Mouse (Mus musculus) heart, embryonic 14.5 days (tissue): Measurements from ENCODE around the gene Olfr765. TPM values are rescaled to one million over a fixed set of nuclear protein-coding genes. Genes with fewer than 3 reads are reported as not detected.
"Not testable (repeated sequence)": the region's sequence is repeated elsewhere in the genome, so short reads cannot be mapped to it uniquely, and the experiment has no call there.

ENCODE experiments used
- ATAC-seq: fragments of 200-750 bp; cut with Nextera tagmentation; 2 replicates; pipeline ENCODE4 v1.8.0; 2017; ENCODE audit warnings: low read depth, moderate TSS enrichment; ENCODE audit not compliant: insufficient number of reproducible peaks, insufficient read depth, low FRiP score
- H3K27ac ChIP-seq, 2 experiments: fragments of 200-500 bp in 1 of 2; fragments of 300-500 bp in 1 of 2; sonication (generic) in 1 of 2; replicated peaks in 1 of 2; 2 replicates each; pipeline ENCODE4 v1.5.1; 2012 to 2014; ENCODE audit warnings: low read depth in 2 of 2, low read length in 2 of 2, control low read depth in 1 of 2, mild to moderate bottlenecking in 1 of 2, mixed read lengths in 1 of 2; ENCODE audit not compliant: control insufficient read depth in 1 of 2, insufficient read depth in 1 of 2
- H3K27me3 ChIP-seq: fragments of 300-500 bp; sonication (generic); 2 replicates; pipeline ENCODE4 v1.6.1; 2014; ENCODE audit warnings: mild to moderate bottlenecking, low read length, control low read depth; ENCODE audit not compliant: control insufficient read depth, insufficient read depth
- H3K36me3 ChIP-seq: fragments of 300-500 bp; sonication (generic); 2 replicates; pipeline ENCODE4 v1.6.1; 2014; ENCODE audit warnings: mild to moderate bottlenecking, control low read depth, low read length, mixed read lengths; ENCODE audit not compliant: control insufficient read depth, insufficient read depth
- H3K4me1 ChIP-seq, 2 experiments: fragments of 200-500 bp in 1 of 2; fragments of 300-500 bp in 1 of 2; sonication (generic) in 1 of 2; 2 replicates each; pipeline ENCODE4 v1.6.1; 2012 to 2014; ENCODE audit warnings: low read length in 2 of 2, control low read depth in 1 of 2, mixed read lengths in 1 of 2; ENCODE audit not compliant: control insufficient read depth in 2 of 2, insufficient read depth in 2 of 2
- H3K4me2 ChIP-seq: fragments of 300-500 bp; sonication (generic); 2 replicates; pipeline ENCODE4 v1.6.1; 2014; ENCODE audit warnings: mild to moderate bottlenecking, low read length
- H3K4me3 ChIP-seq, 2 experiments: fragments of 200-500 bp in 1 of 2; fragments of 300-500 bp in 1 of 2; sonication (generic) in 1 of 2; 2 replicates each; pipeline ENCODE4 v1.5.1; 2012 to 2014; ENCODE audit warnings: low read length in 2 of 2, mild to moderate bottlenecking in 2 of 2, control low read depth in 1 of 2, low read depth in 1 of 2, moderate library complexity in 1 of 2; ENCODE audit not compliant: control insufficient read depth in 1 of 2, insufficient read depth in 1 of 2
- H3K9ac ChIP-seq: fragments of 300-500 bp; sonication (generic); 2 replicates; pipeline ENCODE4 v1.6.1; 2014; ENCODE audit warnings: mild to moderate bottlenecking, low read length
- H3K9me3 ChIP-seq: fragments of 300-500 bp; sonication (generic); 2 replicates; pipeline ENCODE4 v1.6.1; 2016; ENCODE audit warnings: low read length, control low read depth; ENCODE audit not compliant: control insufficient read depth
- WGBS: fragments of 180-500 bp; shearing (Covaris S2); extraction: QIAGEN DNeasy Blood & Tissue Kit; methylation state at CpG from one replicate; pipeline ENCODE4 v1.1.7; 2014; 5-methylcytosine and 5-hydroxymethylcytosine counted together
- polyA plus RNA-seq: library from polyadenylated mRNA; unstranded; fragments of >200 nt; fragmentation: Nextera tagmentation; extraction: Ambion mirVana; gene quantifications from 2 replicates; pipeline ENCODE4 v1.2.1, GENCODE M21; 2014

Olfr765 gene
- polyA plus RNA-seq, 1 experiment from 2014 or later, result not detected

GRCm38 (mm10) chr10:129014477-129014876, 35.3 kb downstream of the Olfr765 start:
- ATAC-seq, result no peak
- H3K27me3 ChIP-seq, result no peaks in the 10 kb centered on the region
- H3K9me3 ChIP-seq, result no peaks in the 10 kb centered on the region
- H3K4me1 ChIP-seq, result no peaks in the 10 kb centered on the region
- H3K27ac ChIP-seq, result no peak overlapping the region
- H3K9ac ChIP-seq, result no peak overlapping the region
- no peak overlapping the region for H3K4me3 ChIP-seq
- no peak overlapping the region for H3K4me2 ChIP-seq
- H3K36me3 ChIP-seq, result no peaks in the 10 kb centered on the region

- H3K9ac ChIP-seq, H3K4me2 ChIP-seq, ATAC-seq, H3K9me3 ChIP-seq, H3K4me1 ChIP-seq, H3K4me3 ChIP-seq, H3K27ac ChIP-seq, H3K27me3 ChIP-seq, H3K36me3 ChIP-seq: not testable (repeated sequence)
- WGBS, result 47% methylated on average over 2 of the region's 5 CpGs
Measured at GRCm38 (mm10) chr10:129011511-129011910, 38.3 kb downstream of the Olfr765 start.

DNA sequence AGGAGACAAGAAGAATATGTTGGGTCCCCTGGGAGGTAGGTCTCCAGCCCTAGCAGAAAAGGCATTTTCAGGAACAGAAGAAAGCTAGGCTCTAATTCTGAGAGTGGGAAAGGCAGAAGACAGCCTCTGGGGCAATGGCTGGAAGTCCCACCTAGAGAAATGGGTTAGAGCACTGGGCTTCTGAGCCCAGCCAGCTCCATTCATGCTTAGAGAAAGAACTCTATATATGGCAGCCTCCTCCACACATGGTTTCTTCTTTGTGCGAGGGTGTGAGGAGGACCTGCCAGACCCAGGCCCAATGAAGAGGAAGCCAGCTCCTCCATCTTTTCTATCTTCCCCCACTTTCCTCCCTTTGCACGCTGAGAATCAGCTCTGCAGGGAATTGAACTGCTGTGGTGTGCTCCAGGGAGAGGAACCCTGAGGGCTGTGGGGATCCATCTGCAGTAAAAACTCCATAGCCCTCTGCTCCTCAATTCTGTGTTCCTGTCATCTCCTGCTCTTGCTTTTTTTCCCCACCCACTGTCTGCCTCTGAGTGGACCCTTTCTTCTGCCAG, 39.4 kb downstream of the Olfr765 start, which contains the start of gene Olfr763:
TSS of gene Olfr763 (plus strand) at position 504 of the 554 bp plus-strand sequence.
- Histone ChIP-seq H3K4me2 (no peak within 1 kb of the TSS), H3K4me1 (no peaks in the 10 kb centered on the region), H3K9ac (no peak within 1 kb of the TSS), H3K9me3 (peaks cover 6% of the 10 kb centered on the region), H3K27me3 (no peaks in the 10 kb centered on the region), H3K4me3 (no peak within 1 kb of the TSS), H3K36me3 (no peaks in the 10 kb centered on the region), H3K27ac (no peak within 1 kb of the TSS)
- WGBS, result 64% methylated on average over 2 of the region's 2 CpGs
- no peak for ATAC-seq

DNA sequence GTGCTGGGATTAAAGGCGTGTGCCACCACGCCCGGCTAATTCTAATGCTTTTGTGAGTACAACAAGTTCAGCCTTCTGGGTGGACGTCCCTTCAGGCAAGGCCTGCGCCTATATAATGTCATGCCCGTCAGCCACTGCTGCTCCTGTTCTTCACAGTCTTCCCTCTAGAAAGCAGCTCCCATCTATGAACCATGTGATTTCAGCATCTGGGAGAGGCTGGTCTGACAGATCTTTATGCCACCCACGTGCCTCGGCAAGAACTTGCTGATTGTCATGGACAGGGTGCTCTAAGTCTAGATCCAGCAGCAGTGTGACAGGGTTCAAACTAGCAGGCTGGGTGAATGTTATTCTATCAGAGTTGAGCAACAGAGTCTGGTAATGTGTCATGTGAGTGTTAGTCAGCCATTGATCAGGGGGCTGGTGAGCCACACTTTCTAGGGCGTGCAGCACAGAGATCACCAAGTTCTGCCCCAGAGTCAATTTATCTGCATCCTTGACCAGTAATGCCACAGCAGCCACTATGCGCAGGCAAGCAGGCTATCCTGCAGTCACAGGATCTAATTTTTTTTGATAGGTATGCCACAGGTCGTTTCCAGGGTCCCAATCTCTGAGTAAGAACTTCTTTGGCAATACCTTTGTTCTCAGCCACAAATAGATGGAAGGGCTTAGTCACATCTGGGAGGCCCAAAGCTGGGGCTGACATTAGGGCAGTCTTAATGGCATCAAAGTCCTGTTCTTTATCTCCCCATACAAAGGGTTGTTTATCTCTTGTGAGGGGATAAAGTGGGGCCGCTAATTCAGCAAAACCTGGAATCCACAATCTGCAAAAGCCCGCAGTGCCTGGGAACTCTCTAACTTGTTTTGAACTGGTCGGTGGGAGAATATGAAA, 45.5 kb downstream of the Olfr765 start:
- H3K4me1 ChIP-seq, result no peaks in the 10 kb centered on the region
- 60% methylated on average over 14 of the region's 14 CpGs for WGBS
- H3K9me3 ChIP-seq, result peaks cover 6% of the 10 kb centered on the region
- H3K27ac ChIP-seq, result no peak overlapping the region
- H3K9ac ChIP-seq, result no peak overlapping the region
- H3K27me3 ChIP-seq, result no peaks in the 10 kb centered on the region
- H3K4me3 ChIP-seq, result no peak overlapping the region
- no peak overlapping the region for H3K4me2 ChIP-seq
- ATAC-seq, result no peak
- no peaks in the 10 kb centered on the region for H3K36me3 ChIP-seq

GRCm38 (mm10) chr10:128996523-128997040, 53.2 kb downstream of the Olfr765 start:
- Histone ChIP-seq H3K27me3 (no peaks in the 10 kb centered on the region), H3K4me1 (no peaks in the 10 kb centered on the region), H3K9me3 (no peaks in the 10 kb centered on the region), H3K9ac (no peak overlapping the region), H3K4me3 (no peak overlapping the region), H3K36me3 (no peaks in the 10 kb centered on the region), H3K4me2 (no peak overlapping the region), H3K27ac (no peak overlapping the region)
- no peak; the same call in 1 of the 2 replicates for ATAC-seq
- 63% methylated on average over 4 of the region's 4 CpGs for WGBS

- Histone ChIP-seq H3K9me3 (no peaks in the 10 kb centered on the region), H3K4me1 (no peaks in the 10 kb centered on the region), H3K27ac (no peak overlapping the region), H3K4me3 (no peak overlapping the region), H3K9ac (no peak overlapping the region), H3K27me3 (no peaks in the 10 kb centered on the region), H3K36me3 (no peaks in the 10 kb centered on the region), H3K4me2 (no peak overlapping the region)
- WGBS, result 88% methylated on average over 1 of the region's 1 CpGs
- no peak for ATAC-seq
Measured at GRCm38 (mm10) chr10:128995796-128996195, 54.0 kb downstream of the Olfr765 start.
